Mouse (Mus musculus) CD4-positive, CD25-positive, alpha-beta regulatory T cell, adult 4 months (primary cell): Measurements from ENCODE around the gene Ndufa1. TPM values are rescaled to one million over a fixed set of nuclear protein-coding genes. Genes with fewer than 3 reads are reported as not detected.
"Not testable (repeated sequence)": the region's sequence is repeated elsewhere in the genome, so short reads cannot be mapped to it uniquely, and the experiment has no call there.

ENCODE experiments used
- ATAC-seq: one replicate; pipeline ENCODE4 v1.8.0; 2017
- polyA plus RNA-seq, 2 experiments: library from polyadenylated mRNA; unstranded; fragments of 100-300 nt; shearing (Covaris generic); gene quantifications; one replicate each; pipeline ENCODE4 v1.2.1; 2017

The Ndufa1 gene
- 100 to 1,000 TPM; 210 to 310 TPM for polyA plus RNA-seq

- peak; percentile 87 for ATAC-seq
These were observed at the start of gene Ndufa1, which contains the start of gene Rnf113a1 for GRCm38 (mm10) chrX:37191105-37191743. Ndufa1 (minus strand) TSS chrX:37191163. Rnf113a1 (plus strand) TSS chrX:37191245.

GRCm38 (mm10) chrX:37222158-37222557 is 31.2 kb upstream of the Ndufa1 start, which contains the start of gene Rhox1:
Rhox1 (minus strand) TSS chrX:37222258.
- not testable (repeated sequence) for ATAC-seq

DNA sequence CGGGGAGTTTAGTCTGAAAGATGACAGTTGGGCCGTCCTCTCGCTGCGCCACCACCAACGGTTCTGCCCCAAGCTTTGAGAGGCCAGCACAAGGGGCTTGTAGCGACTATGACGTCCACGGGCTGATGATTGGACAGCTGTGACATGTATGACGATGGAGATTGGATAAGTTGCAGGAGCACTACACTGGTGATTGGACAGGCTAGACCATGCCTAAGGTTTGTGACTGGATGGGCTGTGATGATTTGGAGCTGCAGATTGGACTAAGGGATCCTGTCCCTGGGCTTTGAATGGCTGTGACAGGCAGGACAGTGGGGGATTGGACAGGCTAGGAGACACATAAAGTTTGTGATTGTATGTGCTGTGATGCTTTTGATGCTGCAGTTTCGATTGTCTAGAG is 20.0 kb upstream of the Ndufa1 start, which contains the start of gene Gm9:
Gene Gm9, minus strand, starts transcription at position 101 of the 400 bp plus-strand sequence.
- no peak for ATAC-seq

GRCm38 (mm10) chrX:37198676-37199075 is 7.7 kb upstream of the Ndufa1 start:
- ATAC-seq, result no peak

DNA sequence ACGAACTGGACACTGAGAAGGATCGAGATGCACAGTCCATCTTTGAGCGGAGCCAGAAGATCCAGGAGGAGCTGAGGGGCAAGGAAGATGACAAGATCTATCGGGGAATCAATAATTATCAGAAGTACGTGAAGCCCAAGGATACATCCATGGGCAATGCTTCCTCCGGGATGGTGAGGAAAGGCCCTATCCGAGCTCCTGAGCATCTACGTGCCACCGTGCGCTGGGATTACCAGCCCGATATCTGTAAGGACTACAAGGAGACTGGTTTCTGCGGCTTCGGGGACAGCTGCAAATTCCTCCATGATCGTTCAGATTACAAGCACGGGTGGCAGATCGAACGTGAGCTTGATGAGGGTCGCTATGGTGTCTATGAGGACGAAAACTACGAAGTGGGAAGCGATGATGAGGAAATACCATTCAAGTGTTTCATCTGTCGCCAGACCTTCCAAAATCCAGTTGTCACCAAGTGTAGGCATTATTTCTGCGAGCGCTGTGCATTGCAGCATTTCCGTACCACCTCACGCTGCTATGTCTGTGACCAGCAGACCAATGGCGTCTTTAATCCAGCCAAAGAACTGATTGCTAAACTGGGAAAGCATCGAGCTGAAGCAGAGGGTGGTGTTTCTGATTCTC is 899 bp upstream of the Ndufa1 start:
- ATAC-seq, result peak; percentile 7

GRCm38 (mm10) chrX:37190755-37191104 is 233 bp downstream of the Ndufa1 start:
- no peak for ATAC-seq

GRCm38 (mm10) chrX:37184401-37184800 is 6.6 kb downstream of the Ndufa1 start:
- ATAC-seq, result not testable (repeated sequence)

GRCm38 (mm10) chrX:37168742-37169141 is 22.2 kb downstream of the Ndufa1 start, which contains the start of gene Akap14:
Akap14 (minus strand) TSS chrX:37168842.
- ATAC-seq, result no peak

- peak; percentile 93 for ATAC-seq
These were observed 23.9 kb downstream of the Ndufa1 start for GRCm38 (mm10) chrX:37167085-37167484.

- no peak for ATAC-seq
These were observed 27.8 kb downstream of the Ndufa1 start for GRCm38 (mm10) chrX:37163115-37163514.

DNA sequence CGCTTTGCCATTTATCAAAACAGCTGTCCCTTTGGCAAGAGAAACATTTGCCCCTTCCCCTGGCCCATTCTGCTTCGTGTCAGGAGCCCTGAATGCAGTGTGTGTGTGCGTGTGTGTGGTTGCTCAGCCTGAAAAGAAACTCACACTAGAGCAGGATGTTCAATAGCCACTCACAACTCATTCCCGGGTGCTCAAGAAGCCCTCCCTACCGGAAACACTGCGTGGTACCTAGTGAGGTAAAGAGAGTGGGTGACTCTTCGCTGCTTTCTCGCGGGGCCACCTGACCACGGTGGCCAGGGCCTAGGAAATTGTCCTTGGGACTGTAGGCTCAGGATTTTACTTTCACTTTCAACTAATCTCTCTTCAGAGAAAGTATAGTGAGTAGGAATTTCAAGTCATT is 29.8 kb downstream of the Ndufa1 start:
- peak; percentile 86 for ATAC-seq

DNA sequence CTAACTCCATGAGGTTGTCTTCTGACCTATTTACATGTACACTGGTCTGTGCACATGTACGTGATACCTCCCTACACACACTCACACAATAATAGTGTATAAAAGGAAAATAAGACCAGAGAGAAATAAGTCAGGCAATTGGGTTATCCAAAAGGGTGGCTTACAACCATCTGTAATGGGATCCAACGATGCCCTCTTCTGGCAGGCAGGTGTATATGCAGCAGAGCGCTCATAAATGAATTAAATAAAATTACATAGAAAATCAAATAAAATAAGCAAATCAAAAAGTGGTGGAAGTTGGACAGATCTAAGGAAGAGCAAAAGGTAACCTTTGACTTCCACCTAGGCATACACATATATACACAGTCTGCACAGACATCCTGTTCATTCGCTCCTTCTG is 33.1 kb downstream of the Ndufa1 start:
- ATAC-seq, result peak; percentile 53

DNA sequence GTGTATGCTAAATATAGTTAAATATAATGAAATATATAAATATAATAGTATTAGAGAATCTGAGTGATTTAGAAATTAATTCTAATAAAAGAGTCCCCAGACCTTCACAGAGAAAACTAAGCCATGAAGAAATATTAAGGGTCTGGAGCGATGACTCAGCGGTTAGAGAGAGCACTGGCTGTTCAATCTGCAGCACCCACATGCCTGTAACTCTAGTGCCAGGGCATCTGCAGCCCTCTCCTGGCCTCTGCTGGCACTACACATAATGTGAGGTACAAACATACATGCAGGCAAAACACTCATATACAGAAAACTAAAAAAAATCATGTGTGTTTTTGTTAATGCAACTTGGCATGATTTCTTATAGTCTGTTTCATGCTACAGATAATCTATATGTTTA is 46.0 kb downstream of the Ndufa1 start:
- peak; percentile 74 for ATAC-seq

GRCm38 (mm10) chrX:37144498-37144897 is 46.5 kb downstream of the Ndufa1 start:
- ATAC-seq, result not testable (repeated sequence)

- peak; percentile 62 for ATAC-seq
These were observed 49.2 kb downstream of the Ndufa1 start for GRCm38 (mm10) chrX:37141732-37142131.

Other genes with a start within 250 kb of the Ndufa1 start
- gene Sept6, start 199.4 kb downstream of the Ndufa1 start, polyA plus RNA-seq, result 100 to 1,000 TPM; 150 to 159 TPM
- not detected for gene Sowahd, start 142.3 kb downstream of the Ndufa1 start, polyA plus RNA-seq
- 1,000 to 10,000 TPM in 1 of 2 experiments, 100 to 1,000 TPM in 1; 487 to 1,066 TPM for gene Rpl39, start 105.8 kb downstream of the Ndufa1 start, polyA plus RNA-seq
- gene Upf3b, start 80.8 kb downstream of the Ndufa1 start, polyA plus RNA-seq, result 10 to 100 TPM; 34.4 to 38.5 TPM
- gene Nkap, start 64.4 kb downstream of the Ndufa1 start, polyA plus RNA-seq, result 10 to 100 TPM; 23.9 to 29.3 TPM
- under 1 TPM in 1 of 2 experiments, not detected in 1; 0.30 TPM for gene Akap14, start 22.3 kb downstream of the Ndufa1 start, polyA plus RNA-seq
- gene Rnf113a1, start 82 bp upstream of the Ndufa1 start, polyA plus RNA-seq, result 10 to 100 TPM; 14.2 to 14.8 TPM
- gene Gm9, start 19.9 kb upstream of the Ndufa1 start, polyA plus RNA-seq, result not detected
- under 1 TPM in 1 of 2 experiments, not detected in 1; 0.38 TPM for gene Rhox1, start 31.1 kb upstream of the Ndufa1 start, polyA plus RNA-seq
- not detected for gene Rhox2a, start 53.8 kb upstream of the Ndufa1 start, polyA plus RNA-seq
- not detected for gene Rhox3a, start 58.8 kb upstream of the Ndufa1 start, polyA plus RNA-seq
- gene Rhox4a, start 74.2 kb upstream of the Ndufa1 start, polyA plus RNA-seq, result under 1 TPM in 1 of 2 experiments, not detected in 1; 0.33 TPM
- gene Rhox3a2, start 188.9 kb upstream of the Ndufa1 start, polyA plus RNA-seq, result not detected
- gene Rhox4a2, start 199.7 kb upstream of the Ndufa1 start, polyA plus RNA-seq, result under 1 TPM in 1 of 2 experiments, not detected in 1; 0.77 TPM
- gene Rhox2b, start 220.9 kb upstream of the Ndufa1 start, polyA plus RNA-seq, result not detected
- not detected for gene Rhox4b, start 241.3 kb upstream of the Ndufa1 start, polyA plus RNA-seq